10 mouse cellular contexts compared by ENCODE assay signal in the genomic region with DNA sequence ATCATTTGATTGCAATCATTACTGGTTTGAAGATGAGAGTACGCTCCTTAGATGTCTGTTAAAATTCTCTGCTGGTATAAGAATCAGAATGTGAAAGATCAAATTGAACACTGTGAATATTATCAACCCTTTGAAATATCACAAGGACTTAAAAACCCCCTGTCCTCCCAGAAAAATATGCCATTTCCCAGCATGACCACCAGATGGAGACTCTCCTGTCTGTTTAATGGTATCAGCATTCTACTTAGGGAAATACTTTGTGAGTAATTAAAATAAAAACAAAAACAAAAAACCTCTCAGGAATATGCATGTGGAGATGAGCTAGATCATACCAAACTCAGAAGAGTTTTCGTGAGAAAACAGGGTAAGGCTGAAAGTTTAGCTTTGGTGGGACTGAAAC. TPM values are rescaled to one million over a fixed set of nuclear protein-coding genes. Genes with fewer than 3 reads are reported as not detected.
DNase-seq lines count a peak whose midpoint lies in the region; ATAC-seq lines count a peak whose summit lies in the region.
"Had no signal": no experiment of that assay in that cellular context is flagged by ENCODE, and none has a peak within 500 bp of the region (broad histone marks: within the 10 kb centered on the region; RNA-seq: fewer than 3 reads in every experiment).

No protein-coding gene starts in this region.

- H3K36me3 ChIP-seq in kidney, embryonic 15.5 days, result no peaks in the 10 kb centered on the region

- DNase-seq in cerebellum, postnatal 10 days, result peak; percentile 12 to 23
- DNase-seq in kidney, postnatal 10 days, result peak; percentile 22
- DNase-seq in 416B (ENCODE audit: low read depth), result peak; percentile 24
- peak; percentile 8 for DNase-seq in fibroblast of lung, adult 2 months (ENCODE audit: low read depth)
- no peak for DNase-seq in urinary bladder, postnatal 36 days (ENCODE audit: low spot score in 2 of 2)
- no peak for DNase-seq in c-Kit-positive CD71-positive TER-119-positive erythroid progenitor cells, embryonic 14.5 days (ENCODE audit: low spot score)
- DNase-seq: cerebellum, adult 18-20 months had no signal

- H3K4me2 ChIP-seq in kidney, embryonic 15.5 days, result no peak overlapping the region

- H3K27ac ChIP-seq in kidney, embryonic 15.5 days, result no peak overlapping the region

- H3K4me3 ChIP-seq in kidney, embryonic 15.5 days (replicated peaks), result no peak overlapping the region
- H3K4me3 ChIP-seq: myocyte had no signal

- H3K9me3 ChIP-seq in kidney, embryonic 15.5 days (replicated peaks), result no peaks in the 10 kb centered on the region

- no peaks in the 10 kb centered on the region for H3K4me1 ChIP-seq in kidney, embryonic 15.5 days

- H3K9ac ChIP-seq in kidney, embryonic 15.5 days, result no peak overlapping the region

- WGBS in kidney, embryonic 15.5 days, result 58% methylated on average over 2 of the region's 2 CpGs

- no peak for ATAC-seq in cerebellum, adult (ENCODE audit: insufficient number of reproducible peaks, low FRiP score, low TSS enrichment)
- ATAC-seq in kidney, embryonic 15.5 days (replicated peaks; ENCODE audit: low FRiP score), result no peak

- no peaks in the 10 kb centered on the region for H3K27me3 ChIP-seq in kidney, embryonic 15.5 days

RNA-seq across cellular contexts. Expression of a gene that starts 44.3 kb away (rescaled TPM):
- 37.9 and 40.3 TPM in 2 replicates for polyA plus RNA-seq in kidney, embryonic 15.5 days (2015; fragmentation: Nextera tagmentation; extraction: Ambion mirVana)

Comparison
In these comparisons a context has a peak if more than half of its experiments do, and no peak if none do; other contexts are left out.
1. DNase-seq: peak in cerebellum, postnatal 10 days (2 of 2), kidney, postnatal 10 days (single experiment), 416B (single experiment) and fibroblast of lung, adult 2 months (single experiment); none in urinary bladder, postnatal 36 days (0 of 2) and c-Kit-positive CD71-positive TER-119-positive erythroid progenitor cells, embryonic 14.5 days (single experiment).